Mouse (Mus musculus): ENCODE results near the gene Sf3a2.

Sf3a2 gene

GRCm38 (mm10) chr10:80798150-80799006 lies at the start of gene Sf3a2, which contains the start of gene Plekhj1:
Gene Sf3a2 (plus strand): TSS chr10:80798198.
Gene Plekhj1 (minus strand): TSS chr10:80798626.
- DNase-seq (ENCODE audit: low spot score in 2 of 2) = peak; percentile 94 to 95

- peak; percentile 34 to 50 for DNase-seq (ENCODE audit: low spot score in 2 of 2)
Observed at GRCm38 (mm10) chr10:80748609-80749008, 49.4 kb upstream of the Sf3a2 start.

DNA sequence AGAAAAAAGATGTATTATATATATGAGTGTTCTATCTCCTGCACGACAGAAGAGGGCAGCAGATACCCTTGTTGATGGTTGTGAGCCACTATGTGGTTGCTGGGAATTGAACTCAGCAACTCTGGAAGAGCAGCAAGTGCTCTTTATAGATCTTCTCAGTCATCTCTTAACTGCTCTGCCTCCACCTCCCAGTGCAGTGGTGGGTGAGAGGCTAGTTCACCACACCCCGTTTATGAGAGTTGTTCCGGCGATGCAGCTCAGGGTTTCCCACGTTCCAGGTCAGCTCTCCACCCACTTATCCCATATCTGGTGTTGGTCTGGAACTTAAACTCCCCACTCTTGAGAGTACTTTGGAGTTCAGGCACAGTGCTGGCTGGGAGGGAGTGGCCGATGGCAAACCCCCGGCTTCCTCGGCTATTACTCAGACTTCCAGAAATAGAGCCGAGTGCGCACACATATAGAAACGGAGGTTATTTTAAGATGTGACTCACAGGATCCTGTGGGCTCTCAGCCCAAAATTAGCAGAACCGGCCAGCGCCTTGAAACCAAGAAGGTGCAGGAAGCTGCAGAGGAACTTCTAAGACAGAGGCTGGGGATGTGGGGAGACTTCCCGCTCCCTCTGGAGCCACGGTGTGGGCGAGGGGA lies 46.7 kb upstream of the Sf3a2 start:
- DNase-seq (ENCODE audit: low spot score in 2 of 2) = peak; percentile 89 to 90

DNA sequence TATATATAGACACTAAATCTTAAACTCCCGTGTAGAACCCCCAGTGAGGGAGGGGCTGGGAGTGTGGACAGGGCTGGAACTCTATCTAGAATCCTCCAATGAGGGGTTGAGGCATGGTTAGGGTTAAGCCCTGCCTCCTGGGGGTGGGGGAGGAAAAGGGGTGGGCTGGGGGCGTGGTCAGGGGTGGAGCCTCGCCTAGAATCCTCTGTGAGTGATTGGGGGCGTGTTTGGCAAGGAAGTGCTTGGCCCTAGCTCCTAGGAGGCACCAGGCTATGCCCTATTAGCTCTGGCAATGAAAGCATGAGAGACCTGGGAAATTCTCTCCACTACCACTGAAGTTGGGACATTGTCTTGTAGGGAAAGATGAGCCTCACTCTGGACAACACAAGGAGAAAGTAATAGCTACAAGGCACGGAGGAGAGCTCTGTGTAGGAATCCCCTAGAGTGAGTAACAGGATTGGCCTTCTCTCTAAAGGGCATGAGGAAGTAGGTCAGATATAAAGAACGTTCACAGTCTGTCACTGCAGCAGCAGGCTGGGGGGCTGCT lies 45.8 kb upstream of the Sf3a2 start:
- DNase-seq (ENCODE audit: low spot score in 2 of 2) = peak; percentile 80 to 83

DNA sequence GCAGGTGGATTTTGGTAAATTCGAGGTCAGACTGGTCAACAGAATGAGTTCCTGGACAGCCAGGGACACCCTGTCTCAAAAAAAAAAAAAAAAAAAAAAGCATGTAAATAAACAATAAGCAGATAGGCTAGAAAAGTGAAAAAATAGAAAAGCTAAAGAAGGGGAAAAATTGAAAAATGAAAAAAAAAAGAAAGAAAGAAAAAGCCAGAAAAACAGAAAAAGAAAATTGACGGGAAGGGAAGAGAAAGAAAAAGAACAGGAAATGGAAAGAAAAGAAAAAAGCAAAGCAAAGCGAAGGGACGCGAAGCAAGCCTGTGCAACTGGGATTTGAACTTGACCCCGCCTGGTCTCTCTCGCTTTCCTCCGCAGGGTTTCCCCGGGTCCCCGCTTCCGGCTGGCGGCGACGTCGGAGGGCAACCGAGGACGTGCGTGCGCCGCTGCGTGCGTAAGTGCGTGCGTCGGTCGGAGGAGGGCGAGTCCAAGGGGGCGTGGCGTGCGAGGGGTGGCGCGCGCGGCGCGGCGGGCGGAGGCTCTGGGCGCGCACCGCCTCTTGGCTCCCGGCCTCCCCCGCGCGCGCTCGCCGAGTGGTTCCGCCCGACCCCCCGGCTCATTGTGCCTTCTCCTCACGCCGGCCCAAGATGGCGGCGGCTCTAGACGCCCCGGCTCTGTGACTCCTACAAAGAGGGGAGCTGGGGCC lies 43.3 kb upstream of the Sf3a2 start, which contains the start of gene Dot1l:
Dot1l (plus strand) TSS at position 613 of the 697 bp plus-strand sequence.
- peak; percentile 97 to 98 for DNase-seq (ENCODE audit: low spot score in 2 of 2)

- no peak for DNase-seq (ENCODE audit: low spot score in 2 of 2)
Observed at GRCm38 (mm10) chr10:80755291-80756015, 42.5 kb upstream of the Sf3a2 start.

GRCm38 (mm10) chr10:80756099-80756498 lies 41.9 kb upstream of the Sf3a2 start:
- no peak for DNase-seq (ENCODE audit: low spot score in 2 of 2)

- no peak for DNase-seq (ENCODE audit: low spot score in 2 of 2)
Observed at GRCm38 (mm10) chr10:80756509-80756908, 41.5 kb upstream of the Sf3a2 start.

- no peak for DNase-seq (ENCODE audit: low spot score in 2 of 2)
Observed at GRCm38 (mm10) chr10:80756967-80757366, 41.0 kb upstream of the Sf3a2 start.

DNA sequence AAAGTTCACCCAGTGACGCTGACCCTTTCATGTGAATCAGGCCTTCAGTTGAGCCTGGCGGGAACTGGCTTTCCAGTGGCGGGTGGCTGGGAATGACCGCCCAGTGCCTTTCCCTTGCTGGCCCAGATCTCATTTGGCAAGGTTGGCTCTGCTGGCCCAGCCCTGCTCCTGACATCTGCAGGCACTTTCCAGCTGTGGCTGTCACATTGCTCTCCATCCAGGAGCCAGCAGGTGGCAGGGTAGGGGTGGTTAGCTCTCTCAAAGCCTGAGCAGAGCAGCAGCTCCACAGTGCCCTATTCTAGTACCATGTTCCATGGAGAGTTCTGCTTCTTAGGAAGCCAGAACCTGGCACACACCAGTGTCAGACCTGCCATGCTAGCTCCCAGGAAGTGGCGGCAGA lies 40.3 kb upstream of the Sf3a2 start:
- DNase-seq (ENCODE audit: low spot score in 2 of 2) = peak; percentile 87 to 90

DNA sequence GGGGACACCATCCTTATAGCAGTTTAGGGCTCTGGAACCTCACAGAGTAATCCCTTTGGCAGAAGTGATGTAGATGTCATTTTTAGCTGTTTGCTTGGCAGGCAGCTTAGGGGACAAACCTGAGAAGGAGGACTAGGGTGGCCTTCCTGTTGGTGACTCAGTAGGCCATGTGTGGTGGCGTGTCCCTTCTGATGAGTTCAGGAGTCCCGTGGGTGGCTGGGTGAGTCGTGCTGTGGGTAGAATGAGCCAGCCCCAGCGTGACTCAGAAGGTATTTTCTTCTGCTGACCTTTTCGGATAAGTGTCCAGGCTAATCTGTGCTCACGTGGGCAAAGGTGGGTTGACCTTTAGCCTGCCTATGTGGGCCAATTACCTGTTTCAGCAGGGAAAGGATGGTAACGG lies 39.3 kb upstream of the Sf3a2 start:
- no peak for DNase-seq (ENCODE audit: low spot score in 2 of 2)

DNA sequence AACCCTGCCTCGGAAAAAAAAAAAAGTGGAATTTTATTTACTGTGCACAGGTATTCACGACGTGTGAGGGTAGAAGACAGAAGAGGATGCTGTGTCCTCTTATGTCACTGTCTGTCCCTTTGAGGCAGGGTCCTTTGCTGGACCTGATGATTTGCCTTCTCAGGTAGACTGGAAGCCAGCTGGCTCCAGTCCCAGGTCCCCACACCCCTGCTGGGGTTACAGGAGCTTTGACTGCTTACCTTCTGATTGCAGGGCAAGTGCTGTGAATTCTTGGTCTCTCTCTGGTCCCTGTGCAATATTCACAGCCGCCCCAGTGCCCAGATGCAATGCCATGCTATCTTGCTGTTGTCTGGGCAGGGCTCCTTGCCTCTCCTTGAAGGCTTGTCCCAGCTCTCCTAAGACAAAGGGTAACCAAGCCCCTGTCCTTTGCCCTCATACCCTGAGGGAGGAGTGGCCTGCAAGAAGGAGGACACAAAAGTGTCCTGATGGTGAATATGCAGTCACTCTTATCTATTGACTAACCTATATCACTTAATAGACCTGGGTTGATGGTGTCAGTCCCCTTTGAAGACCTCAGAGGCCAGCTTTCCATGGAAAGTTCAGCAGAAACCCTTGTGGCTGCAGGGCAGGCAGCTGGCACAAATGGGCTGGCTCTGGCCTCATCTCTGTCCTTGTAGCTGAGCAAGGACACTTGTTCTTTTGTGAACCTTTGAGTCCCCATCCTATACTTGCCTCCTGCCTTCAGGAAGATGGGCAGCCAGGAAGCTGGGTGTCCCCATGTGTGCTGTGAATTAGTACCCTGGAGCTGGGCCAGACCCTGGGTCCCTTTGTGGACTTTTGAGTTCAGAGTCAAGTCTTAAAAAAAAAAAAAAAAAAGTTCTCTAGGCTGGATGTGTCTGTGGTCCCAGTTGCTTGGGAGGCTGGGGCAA lies 37.1 kb upstream of the Sf3a2 start:
- DNase-seq (ENCODE audit: low spot score in 2 of 2) = no peak

DNA sequence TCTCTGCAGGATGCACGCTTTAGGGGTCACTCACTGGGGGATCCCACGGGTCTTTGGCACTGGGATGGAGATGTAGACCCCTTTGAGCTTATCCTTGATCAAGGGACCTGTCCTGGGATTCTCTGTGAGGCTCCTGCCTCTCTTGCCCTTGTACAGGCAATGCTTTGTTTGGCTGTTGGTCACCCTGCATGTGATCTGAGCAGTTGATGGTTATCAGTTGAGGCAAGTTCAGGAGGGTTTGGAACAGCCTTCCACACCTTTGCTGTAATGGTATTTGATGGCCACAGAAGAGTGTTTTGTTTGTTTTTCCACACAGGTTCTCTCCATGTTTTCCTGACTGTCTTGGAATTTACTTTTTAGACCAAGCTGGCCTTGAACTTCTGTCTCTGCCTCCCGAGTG lies 36.2 kb upstream of the Sf3a2 start:
- no peak for DNase-seq (ENCODE audit: low spot score in 2 of 2)

- DNase-seq (ENCODE audit: low spot score in 2 of 2) = no peak
Observed at GRCm38 (mm10) chr10:80763502-80763901, 34.5 kb upstream of the Sf3a2 start.

- no peak for DNase-seq (ENCODE audit: low spot score in 2 of 2)
Observed at GRCm38 (mm10) chr10:80765746-80766145, 32.3 kb upstream of the Sf3a2 start.

- no peak for DNase-seq (ENCODE audit: low spot score in 2 of 2)
Observed at GRCm38 (mm10) chr10:80766161-80766815, 31.7 kb upstream of the Sf3a2 start.

DNA sequence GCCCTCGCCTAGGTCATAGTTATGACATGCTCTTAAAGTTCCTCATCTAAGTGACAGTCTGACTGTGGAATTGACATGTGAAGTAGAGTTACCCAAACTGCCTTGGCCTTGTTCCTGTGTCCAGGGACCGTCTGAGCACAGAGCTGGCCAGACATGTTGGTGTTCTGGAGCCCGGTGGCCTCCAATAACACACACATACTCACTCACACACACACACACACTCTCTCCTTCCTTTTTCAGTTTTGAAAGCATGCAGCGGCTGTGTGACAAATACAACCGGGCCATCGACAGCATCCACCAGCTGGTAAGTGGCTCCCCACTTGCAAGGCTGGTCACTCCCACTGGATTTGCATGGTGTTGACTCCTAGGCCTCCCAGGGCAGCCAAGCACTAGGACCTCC lies 29.6 kb upstream of the Sf3a2 start:
- DNase-seq (ENCODE audit: low spot score in 2 of 2) = no peak

GRCm38 (mm10) chr10:80773816-80774215 lies 24.2 kb upstream of the Sf3a2 start:
- no peak for DNase-seq (ENCODE audit: low spot score in 2 of 2)

DNA sequence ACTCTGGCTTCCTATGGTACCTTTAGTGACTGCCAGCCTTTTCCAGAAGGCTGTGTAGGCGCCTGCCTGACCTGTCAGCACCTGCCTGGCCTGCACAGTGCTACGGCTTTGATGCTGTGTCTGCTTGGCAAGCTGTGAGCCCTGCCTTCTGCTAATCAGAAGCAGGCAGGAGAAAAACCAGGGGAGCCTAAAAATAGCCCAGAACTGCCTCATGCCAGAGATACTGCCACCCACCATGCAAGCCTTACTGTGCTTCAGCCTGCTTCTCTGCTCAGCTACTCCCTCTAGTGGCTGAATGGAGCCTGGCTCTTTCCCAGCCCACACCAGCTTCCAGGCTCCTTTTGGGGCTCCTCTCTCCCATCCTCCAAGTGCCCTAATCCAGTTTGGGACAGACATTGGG lies 23.4 kb upstream of the Sf3a2 start:
- DNase-seq (ENCODE audit: low spot score in 2 of 2) = peak; percentile 85 to 87

- DNase-seq (ENCODE audit: low spot score in 2 of 2) = no peak
Observed at GRCm38 (mm10) chr10:80774981-80775380, 23.0 kb upstream of the Sf3a2 start.
